Mouse (Mus musculus) small intestine, adult 2 months (tissue): ENCODE results near the gene Fbp1.

Source experiments
- CTCF ChIP-seq: fragments of 200-500 bp; IDR thresholded peaks from 2 replicates; pipeline ENCODE4 v1.5.1; 2012; ENCODE audit warnings: low read depth, mild to moderate bottlenecking, control low read depth, inconsistent platforms, low read length, moderate library complexity, mixed read lengths; ENCODE audit not compliant: insufficient replicate concordance, insufficient read length; ENCODE audit errors: extremely low read depth
- POLR2A ChIP-seq: fragments of 200-500 bp; IDR thresholded peaks from 2 replicates; pipeline ENCODE4 v1.6.1; 2012; ENCODE audit warnings: low read depth, mild to moderate bottlenecking, control low read depth, inconsistent platforms, low read length, moderate library complexity

DNA sequence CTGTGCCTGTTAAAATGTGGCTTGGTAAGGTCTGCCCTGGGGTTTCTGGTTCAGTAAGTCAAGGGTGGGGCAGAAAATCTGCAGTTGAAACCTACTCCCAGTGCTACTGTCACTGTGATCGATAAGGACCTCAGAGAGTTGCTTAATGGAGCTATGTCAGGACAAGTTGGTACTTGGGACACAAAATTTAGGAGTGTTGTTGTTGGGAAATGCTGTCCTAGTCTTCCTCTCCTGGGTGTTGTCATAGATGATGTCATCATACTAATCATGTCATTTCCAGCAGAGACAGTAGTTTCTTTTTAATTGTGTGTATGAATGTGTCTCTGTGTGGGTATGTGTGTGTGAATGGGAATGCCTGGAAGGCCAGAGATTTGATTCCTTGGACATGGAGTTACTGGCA lies 39.4 kb upstream of the Fbp1 start:
- TF ChIP-seq CTCF (no peak), POLR2A (no peak)
